Mouse (Mus musculus) spleen, adult 10 weeks (tissue): Measurements from ENCODE around the gene H2-Oa. TPM values are rescaled to one million over a fixed set of nuclear protein-coding genes. Genes with fewer than 3 reads are reported as not detected.

Experiments used
- polyA plus RNA-seq: library from polyadenylated mRNA; stranded (reverse); fragments of 350-450 nt; fragmentation: Illumina TruSeq; extraction: RNeasy Lipid Tissue Mini Kit (QIAGEN cat#74804); gene quantifications from one replicate; pipeline ENCODE4 v1.2.3, GENCODE M21; 2015; ENCODE audit warnings: low replicate concordance; ENCODE audit not compliant: insufficient read depth

Gene H2-Oa
- polyA plus RNA-seq: 69.0 TPM

DNA sequence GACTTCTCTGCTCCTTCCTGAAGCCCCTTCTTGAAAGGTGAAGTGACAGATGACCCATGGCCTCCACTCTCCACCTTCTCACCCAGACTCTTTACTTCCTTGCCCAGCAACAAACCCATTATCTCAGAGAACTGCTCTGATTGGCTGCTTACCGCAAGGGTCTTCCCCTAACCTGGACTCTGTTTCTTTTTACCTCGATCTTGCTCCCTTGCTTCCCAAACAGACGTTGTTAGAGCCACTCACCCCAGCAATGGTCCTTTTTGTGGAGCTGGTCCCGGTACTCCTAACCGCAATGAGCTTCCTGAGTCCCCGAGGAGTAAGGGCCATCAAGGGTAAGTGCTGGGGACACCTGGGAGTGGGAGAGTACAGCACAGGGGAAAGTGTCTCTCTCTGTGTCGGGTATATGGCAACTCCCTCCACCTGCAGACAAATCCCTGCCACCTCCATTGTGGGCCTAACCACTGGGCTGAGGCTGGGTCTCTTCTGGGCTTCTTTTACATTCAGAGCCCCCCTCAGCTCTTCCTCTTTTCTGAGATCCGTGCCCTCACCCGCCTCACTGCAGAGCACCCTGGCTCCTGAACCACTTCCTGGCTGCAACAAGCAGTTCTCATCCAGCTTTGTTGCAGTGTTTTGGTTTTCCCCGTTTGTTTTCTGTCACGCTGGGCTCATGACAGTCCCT lies at the start of gene H2-Oa:
TSS of gene H2-Oa (plus strand) at position 144 of the 679 bp plus-strand sequence.

DNA sequence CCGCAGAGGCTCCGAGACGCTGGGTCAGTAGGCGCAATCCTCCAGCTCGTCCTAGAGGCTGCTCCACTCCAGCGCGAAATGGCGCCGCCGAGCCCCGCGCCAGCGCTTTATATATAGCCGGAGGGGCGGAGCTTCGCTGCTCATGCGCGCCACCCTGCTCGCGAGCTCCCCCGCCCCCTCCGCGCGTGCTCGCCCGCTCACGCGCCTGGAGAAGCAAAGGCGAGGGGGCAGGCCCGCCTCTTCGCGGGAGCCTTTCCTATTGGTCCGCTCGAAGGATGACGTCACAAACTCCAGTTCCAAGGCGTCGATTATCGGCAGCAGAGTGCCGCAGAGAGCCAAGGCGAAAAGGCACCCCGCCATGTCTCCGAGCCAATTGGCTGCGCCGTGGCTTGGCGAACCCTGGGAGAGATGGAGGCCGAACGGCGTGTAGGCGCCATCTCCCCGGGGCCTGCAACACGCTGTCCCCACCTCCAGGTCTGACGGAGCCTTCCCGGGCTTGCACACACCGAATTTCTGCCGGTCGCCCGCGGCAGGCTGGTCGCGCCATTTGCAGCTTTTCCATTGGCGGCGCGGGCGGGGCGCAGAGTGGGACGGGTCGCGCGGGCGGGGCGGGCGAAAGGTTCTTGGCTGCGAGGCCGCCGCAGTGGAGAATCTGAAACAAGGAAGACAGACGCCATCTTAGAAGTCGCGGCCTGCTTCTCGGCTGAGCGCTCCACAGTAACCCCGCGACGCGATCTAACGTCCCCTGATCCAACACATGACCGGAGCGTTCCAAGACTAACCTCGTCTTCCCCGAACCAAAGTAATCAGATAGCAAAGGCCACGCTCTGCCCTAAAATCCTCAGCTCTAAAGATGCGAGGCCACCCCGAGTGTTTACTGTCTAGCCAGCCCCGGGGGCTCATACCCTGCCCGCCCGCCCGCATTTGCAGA lies 27.4 kb downstream of the H2-Oa start, which contains the start of gene H2-DMa:
TSS of gene H2-DMa (plus strand) at position 293 of the 931 bp plus-strand sequence.

DNA sequence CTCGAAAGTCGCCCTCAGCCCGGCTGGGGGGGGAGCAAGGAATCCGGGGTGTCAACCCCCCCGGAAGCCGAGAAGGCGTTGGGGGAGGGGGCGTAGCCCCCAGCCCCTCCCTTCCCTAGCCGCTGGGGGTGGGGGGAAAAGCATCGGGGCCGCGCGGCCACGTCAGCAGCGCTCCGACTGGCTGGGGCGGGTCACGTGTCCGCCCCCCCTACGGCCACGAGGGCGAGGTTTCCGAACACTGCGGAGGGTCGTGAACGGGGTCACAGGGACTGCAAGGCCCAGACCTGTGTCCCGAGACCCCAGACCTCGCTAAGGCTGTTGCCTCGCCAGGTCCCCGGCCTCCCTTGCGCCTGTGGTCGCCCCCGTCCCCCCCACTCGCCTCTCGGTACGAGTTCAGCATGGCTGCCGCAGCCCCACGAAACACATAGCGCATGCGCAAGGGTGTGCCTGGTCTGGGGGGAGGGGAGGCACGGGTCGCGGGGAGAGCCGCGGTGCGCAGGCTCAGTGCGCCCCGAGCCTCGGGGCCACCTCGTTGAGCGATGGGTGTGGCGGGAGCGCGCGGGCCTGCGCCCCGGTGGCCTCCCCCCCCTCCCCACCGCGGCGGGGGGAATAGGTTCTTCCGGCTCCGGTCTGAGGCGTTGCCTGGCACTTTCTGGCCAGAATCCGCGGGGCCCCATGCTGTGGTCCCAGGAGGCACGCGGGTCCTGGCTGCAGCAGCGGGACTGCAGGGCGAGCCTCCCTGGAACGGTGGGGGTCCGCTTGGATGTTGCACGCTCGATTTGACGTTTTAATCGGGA lies 30.2 kb downstream of the H2-Oa start, which contains the start of gene Brd2:
TSS of gene Brd2 (minus strand) at position 447 of the 797 bp plus-strand sequence.

DNA sequence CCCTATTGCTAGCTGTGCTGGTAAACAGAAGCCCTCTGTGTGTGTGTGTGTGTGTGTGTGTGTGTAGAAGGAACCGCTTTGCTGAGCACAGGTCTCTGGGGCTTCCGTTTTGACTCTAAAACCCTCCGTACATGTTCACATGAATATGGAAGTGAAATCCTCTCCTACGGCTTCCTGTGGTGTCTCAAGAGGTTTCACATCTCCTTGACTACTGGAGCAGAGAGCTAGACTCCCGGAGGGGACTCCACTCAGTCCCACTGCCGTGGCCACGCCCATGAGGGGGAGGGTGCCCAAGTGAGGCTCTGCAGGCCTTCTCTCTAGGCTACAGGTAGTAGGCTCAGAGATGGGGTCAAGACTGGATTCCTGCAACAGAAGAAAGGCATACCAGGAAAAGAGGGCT lies 50.9 kb downstream of the H2-Oa start, which contains the start of gene H2-DMb2:
TSS of gene H2-DMb2 (plus strand) at position 275 of the 400 bp plus-strand sequence.

Other genes with a start within 250 kb of the H2-Oa start
- gene Cd320, start 249.2 kb upstream of the H2-Oa start, polyA plus RNA-seq: 5.0 TPM
- gene Gm7029, start 218.5 kb upstream of the H2-Oa start, polyA plus RNA-seq: not detected
- gene Kifc1, start 201.7 kb upstream of the H2-Oa start, polyA plus RNA-seq: 5.8 TPM
- gene Platr17, start 187.2 kb upstream of the H2-Oa start, polyA plus RNA-seq: 1.5 TPM
- 39.7 TPM for gene Daxx, start 182.9 kb upstream of the H2-Oa start, polyA plus RNA-seq
- gene Tapbp, start 176.4 kb upstream of the H2-Oa start, polyA plus RNA-seq: 143 TPM
- 10.6 TPM for gene Zbtb22, start 176.4 kb upstream of the H2-Oa start, polyA plus RNA-seq
- 55.9 TPM for gene Rgl2, start 162.8 kb upstream of the H2-Oa start, polyA plus RNA-seq
- gene Pfdn6, start 152.0 kb upstream of the H2-Oa start, polyA plus RNA-seq: 50.2 TPM
- 6.0 TPM for gene Wdr46, start 151.7 kb upstream of the H2-Oa start, polyA plus RNA-seq
- 4.4 TPM for gene B3galt4, start 140.9 kb upstream of the H2-Oa start, polyA plus RNA-seq
- gene Vps52, start 136.5 kb upstream of the H2-Oa start, polyA plus RNA-seq: 28.2 TPM
- gene Rps18, start 136.3 kb upstream of the H2-Oa start, polyA plus RNA-seq: 1,734 TPM
- gene H2-K1, start 92.0 kb upstream of the H2-Oa start, polyA plus RNA-seq: 3,352 TPM
- gene Ring1, start 67.7 kb upstream of the H2-Oa start, polyA plus RNA-seq: 10.5 TPM
- gene H2-Ke6, start 64.3 kb upstream of the H2-Oa start, polyA plus RNA-seq: 137 TPM
- gene Slc39a7, start 60.7 kb upstream of the H2-Oa start, polyA plus RNA-seq: 38.7 TPM
- gene Rxrb, start 60.5 kb upstream of the H2-Oa start, polyA plus RNA-seq: 24.2 TPM
- gene Col11a2, start 52.9 kb upstream of the H2-Oa start, polyA plus RNA-seq: 0.94 TPM
- gene H2-DMa, start 27.2 kb downstream of the H2-Oa start, polyA plus RNA-seq: 162 TPM
- 245 TPM for gene Brd2, start 30.3 kb downstream of the H2-Oa start, polyA plus RNA-seq
- gene H2-DMb2, start 51.0 kb downstream of the H2-Oa start, polyA plus RNA-seq: 497 TPM
- gene H2-DMb1, start 60.7 kb downstream of the H2-Oa start, polyA plus RNA-seq: 222 TPM
- 94.6 TPM for gene Tap1, start 95.2 kb downstream of the H2-Oa start, polyA plus RNA-seq
- 164 TPM for gene Psmb9, start 95.4 kb downstream of the H2-Oa start, polyA plus RNA-seq
- 229 TPM for gene Psmb8, start 105.4 kb downstream of the H2-Oa start, polyA plus RNA-seq
- gene Tap2, start 111.2 kb downstream of the H2-Oa start, polyA plus RNA-seq: 38.1 TPM
- 1,133 TPM for gene H2-Ob, start 146.6 kb downstream of the H2-Oa start, polyA plus RNA-seq
- gene H2-Ab1, start 165.3 kb downstream of the H2-Oa start, polyA plus RNA-seq: 2,500 TPM
- gene H2-Aa, start 195.5 kb downstream of the H2-Oa start, polyA plus RNA-seq: 4,264 TPM
- 1,984 TPM for gene H2-Eb1, start 213.5 kb downstream of the H2-Oa start, polyA plus RNA-seq
- gene H2-Eb2, start 233.3 kb downstream of the H2-Oa start, polyA plus RNA-seq: 75.2 TPM